Mouse (Mus musculus) kidney, embryonic 14.5 days (tissue): Measurements from ENCODE around the gene Rplp2. TPM values are rescaled to one million over a fixed set of nuclear protein-coding genes. Genes with fewer than 3 reads are reported as not detected.

Experiments used
- ATAC-seq: fragments of 200-750 bp; cut with Nextera tagmentation; 2 replicates; pipeline ENCODE4 v1.8.0; 2017; ENCODE audit warnings: moderate number of reproducible peaks, mild to moderate bottlenecking, moderate TSS enrichment, moderate library complexity; ENCODE audit not compliant: low FRiP score, low TSS enrichment
- H3K27ac ChIP-seq: fragments of 300-500 bp; sonication (generic); 2 replicates; pipeline ENCODE4 v1.5.1; 2014; ENCODE audit warnings: low read depth, mild to moderate bottlenecking, low read length, moderate library complexity, mixed read lengths
- H3K27me3 ChIP-seq: fragments of 300-500 bp; sonication (generic); 2 replicates; pipeline ENCODE4 v1.6.1; 2014; ENCODE audit warnings: mild to moderate bottlenecking, low read length; ENCODE audit not compliant: control insufficient read depth, insufficient read depth
- H3K36me3 ChIP-seq: fragments of 300-500 bp; sonication (generic); 2 replicates; pipeline ENCODE4 v1.6.1; 2014; ENCODE audit warnings: low read length, mixed read lengths; ENCODE audit not compliant: control insufficient read depth, insufficient read depth
- H3K4me1 ChIP-seq: fragments of 300-500 bp; sonication (generic); 2 replicates; pipeline ENCODE4 v1.6.1; 2014; ENCODE audit warnings: low read length, mixed read lengths; ENCODE audit not compliant: control insufficient read depth, insufficient read depth
- H3K4me2 ChIP-seq: fragments of 300-500 bp; sonication (generic); replicated peaks from 2 replicates; pipeline ENCODE4 v1.6.1; 2014; ENCODE audit warnings: low read depth, mild to moderate bottlenecking, low read length
- H3K4me3 ChIP-seq: fragments of 300-500 bp; sonication (generic); 2 replicates; pipeline ENCODE4 v1.5.1; 2014; ENCODE audit warnings: mild to moderate bottlenecking, low read length
- H3K9ac ChIP-seq: fragments of 300-500 bp; sonication (generic); 2 replicates; pipeline ENCODE4 v1.6.1; 2014; ENCODE audit warnings: low read depth, mild to moderate bottlenecking, low read length, moderate library complexity
- H3K9me3 ChIP-seq: fragments of 300-500 bp; sonication (generic); 2 replicates; pipeline ENCODE4 v1.6.1; 2016; ENCODE audit warnings: low read length; ENCODE audit not compliant: control insufficient read depth
- WGBS: fragments of 180-500 bp; shearing (Covaris S2); extraction: QIAGEN DNeasy Blood & Tissue Kit; methylation state at CpG from one replicate; pipeline ENCODE4 v1.1.7; 2014; 5-methylcytosine and 5-hydroxymethylcytosine counted together
- polyA plus RNA-seq: library from polyadenylated mRNA; unstranded; fragments of >200 nt; fragmentation: Nextera tagmentation; extraction: Ambion mirVana; gene quantifications from 2 replicates; pipeline ENCODE4 v1.2.1, GENCODE M21; 2014

Gene Rplp2
- polyA plus RNA-seq, 1 experiment from 2014 or later = 1,491 TPM

DNA sequence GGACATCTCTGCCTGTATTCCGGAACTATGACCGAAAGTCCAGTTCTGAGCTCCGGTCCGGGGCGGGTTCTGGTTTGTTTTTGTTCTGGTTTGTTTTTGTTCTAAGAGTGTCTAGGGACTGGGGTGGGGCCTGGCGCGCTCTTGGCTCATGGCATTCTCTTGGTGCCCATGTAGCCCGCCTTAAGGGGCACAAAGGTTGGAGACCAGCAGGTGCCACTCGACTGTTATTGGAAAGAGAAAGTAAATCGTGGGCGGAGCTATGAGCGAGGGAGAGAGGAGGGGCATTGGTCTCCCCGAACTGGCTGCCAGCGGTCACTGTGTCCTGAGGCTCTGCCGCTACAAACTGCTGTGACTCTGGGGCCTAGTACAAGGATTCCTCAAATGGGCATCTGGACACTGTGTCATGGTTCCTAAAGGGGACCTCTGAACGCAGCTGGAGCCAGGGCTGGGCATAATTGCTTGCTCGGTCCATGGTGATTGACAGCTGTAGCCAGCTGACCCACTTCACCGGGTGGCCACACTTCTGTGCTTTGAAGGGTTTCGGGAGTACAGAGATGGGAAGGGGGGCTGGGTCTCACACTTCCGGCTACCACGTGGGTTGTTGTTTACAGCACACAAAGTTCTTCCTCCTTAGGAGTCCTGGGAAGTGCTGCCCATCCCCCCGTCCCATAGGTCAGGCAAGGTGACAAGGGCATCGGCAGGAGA is 8.6 kb downstream of the Rplp2 start:
- Histone ChIP-seq H3K36me3 (peaks cover 14% of the 10 kb centered on the region), H3K4me1 (peaks cover 10% of the 10 kb centered on the region), H3K4me2 (peak overlapping the region; percentile 98), H3K27ac (peak overlapping the region; percentile 48), H3K4me3 (peak overlapping the region; percentile 58), H3K9me3 (no peaks in the 10 kb centered on the region), H3K27me3 (peaks cover 4% of the 10 kb centered on the region; the same call in 1 of the 2 replicates), H3K9ac (peak overlapping the region; percentile 69)
- peak; percentile 25 for ATAC-seq
- WGBS = 0% methylated on average over 23 of the region's 23 CpGs

DNA sequence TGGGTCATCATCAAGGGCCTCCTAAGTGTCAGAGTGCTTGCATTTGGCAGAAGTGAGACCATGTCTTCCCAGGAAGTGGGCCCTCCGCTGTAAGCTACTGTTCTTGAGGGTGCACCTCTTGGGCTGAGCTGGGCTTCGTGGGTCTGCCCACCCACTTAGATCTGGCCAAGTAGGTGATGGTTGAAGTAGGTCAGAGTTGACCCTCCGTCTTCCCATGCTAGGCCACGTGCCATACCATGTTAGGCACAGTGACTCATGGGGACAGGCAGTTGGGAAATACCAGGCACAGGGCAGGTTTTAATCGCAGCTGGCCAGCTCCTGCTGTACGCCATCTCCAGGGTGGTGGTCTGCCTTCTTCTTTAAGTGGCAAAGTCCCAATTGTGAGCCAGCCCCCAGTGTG is 9.6 kb downstream of the Rplp2 start:
- H3K9me3 ChIP-seq = no peaks in the 10 kb centered on the region
- H3K4me2 ChIP-seq = no peak overlapping the region
- H3K4me1 ChIP-seq = peaks cover 16% of the 10 kb centered on the region
- 88% methylated on average over 6 of the region's 6 CpGs for WGBS
- H3K9ac ChIP-seq = no peak overlapping the region
- H3K27me3 ChIP-seq = peaks cover 12% of the 10 kb centered on the region
- peaks cover 4% of the 10 kb centered on the region; the same call in 1 of the 2 replicates for H3K36me3 ChIP-seq
- no peak overlapping the region for H3K27ac ChIP-seq
- ATAC-seq = no peak
- H3K4me3 ChIP-seq = no peak overlapping the region

DNA sequence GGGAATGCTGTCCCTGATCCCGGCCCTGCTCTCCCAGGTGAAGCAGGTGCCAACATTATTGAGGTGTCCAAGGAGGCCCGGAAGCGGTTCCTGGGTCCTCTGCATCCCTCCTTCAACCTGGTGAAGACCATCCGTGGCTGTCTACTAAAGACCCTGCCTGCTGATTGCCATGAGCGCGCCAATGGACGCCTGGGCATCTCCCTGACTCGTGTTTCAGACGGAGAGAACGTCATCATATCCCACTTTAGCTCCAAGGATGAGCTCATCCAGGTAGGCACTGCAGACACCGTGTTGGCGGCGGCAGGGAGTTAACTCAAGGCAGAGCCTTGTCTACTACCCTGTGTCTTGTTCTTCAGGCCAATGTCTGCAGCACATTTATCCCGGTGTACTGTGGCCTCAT is 10.1 kb downstream of the Rplp2 start:
- H3K27ac ChIP-seq = no peak overlapping the region
- no peaks in the 10 kb centered on the region for H3K9me3 ChIP-seq
- H3K4me3 ChIP-seq = no peak overlapping the region
- H3K4me1 ChIP-seq = peaks cover 21% of the 10 kb centered on the region
- H3K4me2 ChIP-seq = no peak overlapping the region
- H3K27me3 ChIP-seq = peaks cover 17% of the 10 kb centered on the region
- WGBS = 94% methylated on average over 14 of the region's 14 CpGs
- ATAC-seq = no peak
- H3K36me3 ChIP-seq = no peaks in the 10 kb centered on the region; the same call in 1 of the 2 replicates
- no peak overlapping the region for H3K9ac ChIP-seq

DNA sequence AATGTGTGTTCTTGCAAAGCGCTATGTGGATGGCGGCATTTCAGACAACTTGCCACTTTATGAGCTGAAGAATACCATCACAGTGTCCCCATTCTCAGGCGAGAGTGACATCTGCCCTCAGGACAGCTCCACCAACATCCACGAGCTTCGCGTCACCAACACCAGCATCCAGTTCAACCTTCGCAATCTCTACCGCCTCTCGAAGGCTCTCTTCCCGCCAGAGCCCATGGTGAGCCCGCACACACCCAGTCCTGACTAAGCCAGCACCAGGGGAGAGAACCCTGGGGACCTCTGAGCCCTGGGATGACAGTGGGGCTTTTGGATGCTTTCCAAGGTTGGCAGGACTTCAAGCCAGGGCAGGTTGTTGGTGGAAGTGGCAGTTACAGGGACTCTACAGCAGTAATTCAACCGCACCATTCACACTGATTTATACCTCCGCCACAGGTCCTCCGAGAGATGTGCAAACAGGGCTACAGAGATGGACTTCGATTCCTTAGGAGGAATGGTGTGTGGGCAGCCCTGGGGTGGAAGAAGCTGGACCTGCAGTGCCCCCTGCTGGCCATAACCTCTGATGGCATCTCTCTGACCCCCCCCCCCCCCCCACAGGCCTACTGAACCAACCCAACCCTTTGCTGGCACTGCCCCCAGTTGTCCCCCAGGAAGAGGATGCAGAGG is 11.0 kb downstream of the Rplp2 start:
- 76% methylated on average over 15 of the region's 15 CpGs for WGBS

DNA sequence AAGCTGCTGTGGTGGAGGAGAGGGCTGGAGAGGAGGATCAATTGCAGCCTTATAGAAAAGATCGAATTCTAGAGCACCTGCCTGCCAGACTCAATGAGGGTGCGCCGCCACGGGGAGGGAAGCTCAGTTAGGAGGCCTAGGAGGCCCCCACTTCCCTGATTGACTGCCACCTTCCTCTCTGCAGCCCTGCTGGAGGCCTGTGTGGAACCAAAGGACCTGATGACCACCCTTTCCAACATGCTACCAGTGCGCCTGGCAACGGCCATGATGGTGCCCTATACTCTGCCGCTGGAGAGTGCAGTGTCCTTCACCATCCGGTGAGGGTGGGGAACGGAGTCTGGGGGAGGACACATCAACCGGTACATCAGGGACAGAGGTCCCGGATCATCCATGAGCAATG is 11.5 kb downstream of the Rplp2 start:
- peaks cover 23% of the 10 kb centered on the region for H3K4me1 ChIP-seq
- H3K27ac ChIP-seq = no peak overlapping the region
- no peak for ATAC-seq
- H3K27me3 ChIP-seq = peaks cover 30% of the 10 kb centered on the region
- no peaks in the 10 kb centered on the region for H3K9me3 ChIP-seq
- no peaks in the 10 kb centered on the region; the same call in 1 of the 2 replicates for H3K36me3 ChIP-seq
- WGBS = 92% methylated on average over 11 of the region's 11 CpGs
- H3K9ac ChIP-seq = no peak overlapping the region
- no peak overlapping the region for H3K4me3 ChIP-seq
- no peak overlapping the region for H3K4me2 ChIP-seq

More for the DNA sequence above, 11.0 kb downstream of the Rplp2 start:
- no peak for ATAC-seq
- Histone ChIP-seq H3K4me1 (peaks cover 23% of the 10 kb centered on the region), H3K9ac (no peak overlapping the region), H3K9me3 (no peaks in the 10 kb centered on the region), H3K36me3 (no peaks in the 10 kb centered on the region; the same call in 1 of the 2 replicates), H3K4me2 (no peak overlapping the region), H3K4me3 (no peak overlapping the region), H3K27ac (no peak overlapping the region), H3K27me3 (peaks cover 25% of the 10 kb centered on the region)

DNA sequence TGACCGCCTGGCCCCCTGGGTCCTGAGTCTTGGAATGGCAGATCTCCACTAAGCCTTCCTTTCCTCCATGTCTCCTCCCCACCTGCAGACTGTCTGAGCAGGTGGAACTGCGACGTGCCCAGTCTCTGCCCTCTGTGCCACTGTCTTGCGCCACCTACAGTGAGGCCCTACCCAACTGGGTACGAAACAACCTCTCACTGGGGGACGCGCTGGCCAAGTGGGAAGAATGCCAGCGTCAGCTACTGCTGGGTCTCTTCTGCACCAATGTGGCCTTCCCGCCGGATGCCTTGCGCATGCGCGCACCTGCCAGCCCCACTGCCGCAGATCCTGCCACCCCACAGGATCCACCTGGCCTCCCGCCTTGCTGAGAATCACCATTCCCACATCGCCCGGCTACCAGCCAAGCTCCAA is 12.1 kb downstream of the Rplp2 start:
- no peak overlapping the region for H3K4me3 ChIP-seq
- H3K36me3 ChIP-seq = no peaks in the 10 kb centered on the region; the same call in 1 of the 2 replicates
- peaks cover 37% of the 10 kb centered on the region for H3K27me3 ChIP-seq
- H3K9ac ChIP-seq = no peak overlapping the region
- H3K27ac ChIP-seq = no peak overlapping the region
- H3K4me1 ChIP-seq = peaks cover 24% of the 10 kb centered on the region
- no peak overlapping the region for H3K4me2 ChIP-seq
- WGBS = 91% methylated on average over 17 of the region's 17 CpGs
- H3K9me3 ChIP-seq = no peaks in the 10 kb centered on the region
- ATAC-seq = no peak

DNA sequence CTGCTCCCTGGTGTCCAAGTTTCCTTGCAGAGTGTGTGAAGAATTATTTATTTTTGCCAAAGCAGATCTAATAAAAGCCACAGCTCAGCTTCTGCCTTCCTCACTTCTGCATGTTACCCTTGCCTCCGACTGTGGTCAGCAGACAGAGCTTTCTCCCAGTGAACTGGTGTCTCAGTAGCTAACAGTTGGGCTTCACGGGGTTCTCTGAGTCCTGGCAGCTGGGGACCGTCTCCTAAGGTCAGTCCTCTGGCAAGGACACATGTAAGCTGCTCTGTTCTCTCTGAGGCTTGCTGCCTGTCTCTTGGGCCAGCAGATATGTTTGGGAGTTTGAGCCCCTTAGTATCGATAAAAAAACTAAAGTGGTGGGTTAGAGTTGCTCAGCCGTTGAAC is 12.8 kb downstream of the Rplp2 start:
- peaks cover 27% of the 10 kb centered on the region for H3K4me1 ChIP-seq
- ATAC-seq = no peak
- no peak overlapping the region for H3K27ac ChIP-seq
- no peak overlapping the region for H3K4me2 ChIP-seq
- H3K36me3 ChIP-seq = no peaks in the 10 kb centered on the region; the same call in 1 of the 2 replicates
- H3K27me3 ChIP-seq = peaks cover 42% of the 10 kb centered on the region
- no peak overlapping the region for H3K4me3 ChIP-seq
- no peaks in the 10 kb centered on the region for H3K9me3 ChIP-seq
- WGBS = 64% methylated on average over 5 of the region's 5 CpGs
- no peak overlapping the region for H3K9ac ChIP-seq

DNA sequence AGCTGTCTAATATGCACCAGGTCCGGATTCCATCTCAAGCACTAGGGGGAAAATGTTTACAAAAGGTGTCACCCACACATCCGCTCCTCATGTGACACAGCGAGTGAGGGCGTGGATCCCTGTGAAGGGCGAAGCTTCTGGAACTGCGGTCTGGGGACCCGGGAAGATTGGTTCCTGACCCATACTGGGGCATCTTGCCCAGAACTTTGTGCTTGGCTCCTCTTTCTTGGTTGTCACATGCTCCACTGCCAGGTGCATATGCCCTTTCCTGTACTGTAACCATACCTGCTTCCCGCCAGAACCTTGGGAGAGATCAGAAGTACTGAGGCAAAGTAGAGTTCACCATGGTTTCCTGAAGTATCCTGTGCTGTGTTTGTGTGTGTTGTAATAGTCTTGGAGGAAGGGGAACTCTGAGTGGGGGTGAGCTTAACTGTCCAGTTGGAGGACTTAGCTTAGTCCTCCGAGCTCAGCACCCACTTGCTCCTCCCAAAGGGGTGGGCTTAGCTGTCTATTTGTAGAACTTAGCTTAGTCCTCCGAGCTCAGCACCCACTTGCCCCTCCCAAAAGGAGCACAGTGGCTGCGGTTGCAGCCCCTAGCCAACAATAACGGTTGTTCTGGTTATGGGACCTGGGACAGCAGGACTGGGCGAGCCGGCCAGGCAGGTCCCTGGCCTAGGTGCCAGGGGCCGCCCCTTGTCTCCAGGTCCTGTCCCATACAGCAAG is 13.4 kb downstream of the Rplp2 start, which contains the start of gene Cracr2b:
Gene Cracr2b, plus strand, starts transcription at position 704 of the 723 bp plus-strand sequence.
- Histone ChIP-seq H3K9ac (peak within 1 kb of the TSS; percentile 65), H3K9me3 (no peaks in the 10 kb centered on the region), H3K4me2 (peak within 1 kb of the TSS; percentile 91), H3K36me3 (no peaks in the 10 kb centered on the region; the same call in 1 of the 2 replicates), H3K4me1 (peaks cover 33% of the 10 kb centered on the region), H3K27me3 (peaks cover 46% of the 10 kb centered on the region), H3K4me3 (peak within 1 kb of the TSS; percentile 50), H3K27ac (no peak within 1 kb of the TSS)
- 70% methylated on average over 15 of the region's 15 CpGs for WGBS
- ATAC-seq = no peak
